Mouse (Mus musculus): ENCODE measurements around the gene Fndc3b.

Gene Fndc3b

DNA sequence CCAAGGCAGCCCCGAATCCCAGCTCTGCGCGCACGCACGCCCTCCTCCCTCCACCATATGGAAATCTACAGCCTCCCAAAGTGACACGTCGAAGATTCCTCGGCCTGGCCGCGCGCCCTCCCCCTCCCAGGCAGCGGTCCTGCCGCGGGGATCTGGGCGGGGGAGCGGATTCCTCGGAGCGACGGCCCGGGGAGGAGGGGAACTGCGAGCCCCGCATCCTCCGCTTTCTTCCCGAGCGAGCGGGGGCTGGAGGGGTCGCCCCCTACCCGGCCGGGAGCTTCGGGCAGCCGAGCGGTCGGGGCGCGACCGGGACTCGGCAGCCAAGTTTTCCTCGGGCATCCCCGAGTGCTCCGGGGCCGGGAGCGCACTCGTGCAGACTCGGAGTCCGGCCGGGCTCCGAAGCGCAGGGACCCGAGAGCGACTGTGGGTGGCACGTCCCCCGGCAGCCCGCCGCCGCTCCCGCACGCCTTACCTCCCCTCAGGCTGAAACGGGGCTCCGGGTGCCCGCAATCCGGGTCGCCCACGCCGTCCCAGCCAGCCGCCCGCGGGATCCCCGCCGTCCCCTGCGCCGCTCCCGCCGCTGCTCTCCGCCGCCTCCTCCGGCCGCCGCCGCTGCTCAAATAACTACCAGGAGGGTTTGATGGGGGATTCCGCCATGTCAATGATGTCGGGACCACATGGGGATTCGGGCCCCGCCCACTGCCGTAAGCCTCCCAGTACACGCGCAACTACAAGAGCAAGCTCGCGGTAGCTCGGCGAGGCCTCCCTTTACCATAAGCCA lies at the start of gene Fndc3b:
Gene Fndc3b (minus strand): TSS at position 660 of the 781 bp plus-strand sequence.
- DNase-seq (ENCODE audit: low read depth, low spot score): peak; percentile 86

DNA sequence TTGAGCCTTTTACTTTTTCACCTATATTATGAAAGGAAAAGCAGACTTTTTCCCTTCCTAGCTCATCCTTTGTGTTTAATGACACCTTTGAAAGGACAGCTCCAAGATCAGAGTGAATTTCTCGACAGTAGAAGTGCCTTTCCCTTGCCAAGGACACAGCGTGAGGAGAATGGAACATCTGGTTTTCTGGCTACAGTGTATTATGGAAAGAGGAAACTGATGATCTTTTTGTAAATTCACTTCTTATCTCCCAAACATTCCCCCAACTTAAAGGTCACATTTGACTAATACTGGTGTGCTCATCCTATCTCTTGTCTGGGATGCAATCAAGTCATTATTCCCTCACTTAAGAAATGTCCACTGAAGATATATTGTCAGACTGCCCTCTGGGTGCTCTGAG lies 49.2 kb upstream of the Fndc3b start:
- DNase-seq (ENCODE audit: low read depth, low spot score): no peak

DNA sequence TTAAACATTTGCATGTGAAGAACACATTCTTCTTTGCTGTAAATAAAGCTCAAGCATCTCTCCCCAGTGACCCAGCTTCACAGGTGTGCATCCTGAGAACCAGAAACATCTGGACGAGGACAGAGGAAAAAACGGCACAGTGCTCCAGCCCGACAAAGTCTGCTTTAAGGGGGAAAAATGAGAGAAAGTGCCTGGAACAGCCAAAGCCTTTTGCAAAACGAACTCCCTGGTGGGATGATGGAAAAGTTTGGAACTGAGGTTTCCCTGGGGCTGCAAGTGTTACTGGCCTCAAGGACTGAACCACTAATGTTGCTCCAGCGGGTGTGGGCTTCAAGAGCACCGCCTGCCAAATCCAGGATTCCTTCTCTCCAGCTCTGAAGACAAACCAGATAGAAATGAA lies 47.9 kb upstream of the Fndc3b start:
- DNase-seq (ENCODE audit: low read depth, low spot score): peak; percentile 81

DNA sequence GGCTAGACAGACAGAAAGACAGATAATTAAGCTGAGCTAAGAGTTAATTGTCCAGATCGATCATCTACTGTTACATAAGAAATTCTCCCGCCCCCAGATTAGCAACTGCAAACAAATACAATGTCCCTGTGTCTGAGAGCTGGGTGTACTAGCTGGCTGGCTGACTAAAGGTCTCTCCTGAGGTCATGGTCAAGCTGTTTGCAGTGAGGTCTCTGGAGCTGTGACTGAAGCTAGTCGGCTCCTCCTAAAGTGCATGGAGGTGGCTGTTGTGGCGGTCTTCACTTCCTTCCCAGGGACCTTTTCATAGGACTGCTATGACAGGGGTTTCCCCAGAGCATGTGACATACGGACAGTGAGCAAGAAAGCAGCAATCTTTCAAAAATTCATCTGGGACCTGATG lies 40.5 kb upstream of the Fndc3b start:
- DNase-seq (ENCODE audit: low read depth, low spot score): no peak

DNA sequence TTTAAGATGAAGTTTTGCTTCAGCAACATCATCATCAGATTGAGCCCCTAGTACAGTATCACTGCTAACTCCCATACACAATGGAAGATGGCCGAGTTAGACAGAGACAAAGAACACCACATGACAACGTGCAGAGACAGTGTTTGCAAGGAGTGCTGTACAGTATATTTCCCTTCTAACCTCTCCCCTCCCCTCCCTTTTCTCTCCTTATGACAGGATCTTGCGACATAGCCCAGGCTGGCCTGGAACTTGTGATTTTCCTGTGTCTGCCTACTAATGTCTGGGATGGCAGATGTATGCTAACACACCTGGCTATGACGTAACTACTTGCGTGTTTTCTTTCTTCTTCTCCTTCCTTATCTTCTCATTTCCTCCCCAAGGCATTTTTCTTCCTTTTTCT lies 40.0 kb upstream of the Fndc3b start:
- DNase-seq (ENCODE audit: low read depth, low spot score): no peak

DNA sequence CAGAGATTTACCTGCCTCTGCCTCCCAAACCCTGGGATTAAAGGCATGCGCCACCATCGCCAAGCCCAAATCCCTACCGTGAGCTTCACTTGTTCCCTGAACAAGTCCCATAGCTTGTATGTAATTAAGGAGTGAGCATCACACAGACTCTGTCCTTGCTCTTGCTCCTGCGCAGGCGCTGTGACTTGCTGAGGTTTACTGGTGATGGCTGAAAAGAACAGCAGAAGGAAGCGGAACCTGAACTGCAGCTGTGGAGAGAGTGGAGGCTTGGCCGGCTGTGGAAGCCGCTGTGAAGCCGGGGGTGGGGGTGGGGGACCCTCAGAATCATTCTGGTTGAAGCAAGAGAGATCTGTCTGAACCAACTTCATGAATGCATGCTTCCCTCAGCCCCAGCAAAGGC lies 34.5 kb upstream of the Fndc3b start:
- no peak for DNase-seq (ENCODE audit: low read depth, low spot score)

DNA sequence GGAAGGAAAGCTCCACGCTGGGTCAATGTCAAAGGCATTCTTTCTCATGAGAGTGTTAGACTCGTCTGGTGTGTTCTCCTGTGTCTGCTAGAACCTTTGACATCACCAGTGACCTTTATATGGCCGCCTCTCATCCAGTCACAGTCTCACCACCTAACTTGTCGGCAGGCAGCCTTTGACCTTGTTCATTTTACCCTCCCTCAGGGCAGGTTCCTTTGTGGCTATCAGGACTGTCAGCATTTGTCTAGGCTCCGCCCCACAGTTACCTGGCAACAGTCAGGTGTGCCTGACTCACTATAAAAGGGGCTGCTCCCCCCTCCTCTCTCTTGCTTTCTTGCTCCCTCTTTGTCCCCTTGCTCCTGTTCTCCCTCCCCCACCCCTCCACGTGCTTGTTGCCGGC lies 33.6 kb upstream of the Fndc3b start:
- no peak for DNase-seq (ENCODE audit: low read depth, low spot score)

DNA sequence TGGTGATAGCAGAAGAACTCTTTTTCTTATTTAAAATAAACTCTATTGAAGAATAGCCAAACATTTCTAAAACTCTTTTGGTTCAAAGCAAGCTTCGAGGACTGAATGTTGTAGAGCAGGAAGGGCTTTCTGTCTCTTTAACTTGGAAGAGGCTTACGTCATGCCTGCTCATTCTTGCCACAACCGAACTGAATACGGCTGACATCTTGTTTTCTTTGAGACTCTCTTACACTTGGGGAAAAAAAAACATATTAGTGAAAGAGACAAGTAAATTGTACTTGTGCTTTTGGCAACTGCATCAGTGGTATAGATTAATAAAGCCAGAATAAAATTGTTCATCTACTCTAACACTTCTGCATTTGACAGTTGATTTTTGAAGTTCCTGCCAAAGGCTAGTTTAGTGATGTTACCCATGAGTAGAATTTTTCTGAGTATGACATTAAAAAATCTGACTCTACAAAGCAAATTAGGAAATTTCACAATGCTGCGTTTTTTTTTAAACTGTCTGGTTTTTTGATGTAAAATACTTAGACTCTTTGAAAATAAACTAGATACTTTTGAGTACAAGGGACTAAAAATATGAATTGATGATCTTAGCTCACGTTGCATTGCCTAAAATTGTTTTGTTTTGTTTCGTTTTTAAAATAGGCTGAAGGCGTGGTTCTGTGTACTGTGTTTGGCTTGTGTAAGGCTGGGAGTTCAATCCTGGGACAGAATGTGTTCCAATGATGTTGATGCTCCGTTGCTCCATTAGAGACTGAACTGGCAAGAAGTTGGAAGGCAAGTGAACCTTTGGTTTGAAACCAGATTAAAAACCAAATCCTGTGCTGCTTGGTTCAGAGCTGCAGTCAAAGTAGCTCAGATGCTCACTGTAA lies 32.4 kb upstream of the Fndc3b start:
- no peak for DNase-seq (ENCODE audit: low read depth, low spot score)

DNA sequence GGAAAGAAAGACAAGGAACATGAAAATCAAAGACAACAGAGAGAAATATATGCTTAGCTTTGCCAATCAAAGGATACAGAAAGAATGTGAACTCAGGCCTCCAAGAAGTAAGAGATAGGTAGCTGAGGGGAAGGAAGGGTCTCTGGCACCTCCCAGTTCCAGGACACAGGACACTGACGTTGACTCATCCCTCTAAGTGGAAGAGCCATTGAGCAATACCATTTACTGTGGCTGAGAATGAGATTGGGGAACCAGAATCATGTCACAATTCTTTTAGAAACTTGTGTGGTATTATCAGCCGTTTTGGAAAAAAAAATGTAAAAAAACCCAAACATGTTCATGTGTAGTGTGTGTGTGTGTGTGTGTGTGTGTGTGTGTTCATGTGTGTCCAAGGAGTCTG lies 31.0 kb upstream of the Fndc3b start:
- no peak for DNase-seq (ENCODE audit: low read depth, low spot score)

DNA sequence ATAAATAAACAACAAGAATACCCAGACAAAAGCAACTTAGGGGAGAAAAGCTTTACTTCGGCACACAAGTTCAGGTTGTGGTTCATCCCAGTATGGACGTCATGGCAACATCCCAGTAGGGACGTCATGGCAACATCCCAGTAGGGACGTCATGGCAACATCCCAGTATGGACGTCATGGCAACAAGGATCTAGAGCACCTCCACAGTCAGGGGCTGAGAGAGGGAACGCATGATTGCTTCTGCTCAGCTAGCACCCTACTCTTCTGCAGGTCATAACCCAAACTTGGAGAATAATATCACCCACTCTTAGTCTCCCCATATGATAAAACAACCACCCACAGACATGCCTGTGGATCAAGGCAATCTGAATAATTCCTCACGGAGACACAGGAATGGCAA lies 29.0 kb upstream of the Fndc3b start:
- no peak for DNase-seq (ENCODE audit: low read depth, low spot score)

DNA sequence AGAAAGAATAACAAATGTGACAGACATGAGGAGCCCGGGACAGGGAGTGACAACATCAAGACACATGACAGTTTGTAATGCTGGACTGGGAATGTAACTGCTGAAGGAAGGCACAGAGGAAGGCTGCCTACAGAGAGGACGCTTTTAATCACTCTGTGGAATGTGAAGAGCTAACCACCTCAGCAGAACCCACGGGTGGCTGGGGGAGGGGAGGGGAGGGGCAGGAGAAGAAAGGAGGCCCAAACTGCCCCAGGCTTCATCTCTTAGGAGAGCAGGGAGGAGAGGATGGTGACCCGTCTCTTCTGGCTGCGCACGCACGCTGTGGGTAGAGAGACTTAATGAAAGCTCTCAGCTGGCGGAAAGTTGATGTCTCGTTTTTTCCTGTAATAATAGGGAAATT lies 25.1 kb upstream of the Fndc3b start:
- DNase-seq (ENCODE audit: low read depth, low spot score): no peak

DNA sequence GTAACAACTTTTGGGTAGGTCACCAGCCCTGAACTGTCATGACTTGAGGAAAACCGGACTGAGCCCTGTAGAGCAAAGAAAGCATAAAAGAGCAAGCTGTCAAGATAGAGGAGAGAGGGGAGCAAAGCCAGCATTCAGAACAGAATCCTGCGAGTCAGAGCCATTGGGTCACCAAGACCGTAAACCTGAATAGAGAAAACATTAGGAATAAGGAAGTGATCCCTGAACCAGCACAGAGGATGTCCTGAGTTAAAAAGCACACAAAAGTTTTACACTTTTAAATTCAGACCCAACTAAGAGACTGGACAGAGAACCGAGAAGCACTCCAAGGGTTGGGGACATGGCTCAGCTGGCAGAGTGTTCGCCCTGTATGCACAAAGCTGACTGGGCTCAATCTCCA lies 24.0 kb upstream of the Fndc3b start:
- no peak for DNase-seq (ENCODE audit: low read depth, low spot score)

DNA sequence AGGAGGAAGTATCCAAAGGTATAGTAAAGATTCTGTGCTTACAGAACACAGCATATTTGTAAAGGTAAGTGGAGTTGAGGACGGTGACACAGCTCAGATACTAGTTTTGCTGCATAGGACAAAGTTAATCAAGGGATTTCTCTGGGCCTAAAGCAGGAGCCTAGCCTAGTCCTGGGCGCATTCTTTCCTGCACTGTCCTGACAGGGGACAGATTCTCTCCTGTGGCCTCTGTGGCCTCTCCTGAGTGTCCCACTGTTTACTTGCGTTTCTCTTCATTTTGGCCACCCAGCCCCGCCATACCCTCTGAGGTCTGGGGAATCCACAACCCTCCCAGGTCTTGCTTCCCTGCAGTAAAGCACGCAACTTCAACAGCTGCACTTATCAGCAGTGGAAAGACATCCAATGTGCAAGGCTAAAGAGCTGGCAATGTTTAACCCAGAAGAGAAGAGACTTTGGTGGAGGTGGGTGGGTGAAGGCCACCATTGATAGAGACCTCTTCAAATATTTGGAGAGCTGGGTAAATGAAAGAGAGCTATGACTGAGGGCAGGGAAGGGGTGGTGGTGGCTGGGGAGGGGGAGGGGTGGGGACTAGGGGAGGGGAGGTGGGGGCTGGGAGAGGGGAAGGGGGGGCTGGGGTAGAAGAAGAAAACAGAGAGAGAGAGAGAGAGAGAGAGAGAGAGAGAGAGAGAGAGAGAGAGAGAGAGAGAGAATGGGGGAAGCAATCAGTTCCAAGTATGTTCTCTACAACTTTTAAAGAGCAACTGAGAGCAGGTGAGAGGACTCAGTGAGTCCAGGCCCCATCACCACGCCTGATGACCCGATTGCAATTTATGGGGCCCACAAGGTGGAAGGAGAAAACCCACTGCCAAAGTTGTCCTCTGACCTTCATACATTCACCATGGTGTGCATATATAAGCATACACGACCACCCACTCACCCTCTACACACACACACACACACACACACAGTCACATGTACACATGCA lies 18.0 kb upstream of the Fndc3b start:
- no peak for DNase-seq (ENCODE audit: low read depth, low spot score)

DNA sequence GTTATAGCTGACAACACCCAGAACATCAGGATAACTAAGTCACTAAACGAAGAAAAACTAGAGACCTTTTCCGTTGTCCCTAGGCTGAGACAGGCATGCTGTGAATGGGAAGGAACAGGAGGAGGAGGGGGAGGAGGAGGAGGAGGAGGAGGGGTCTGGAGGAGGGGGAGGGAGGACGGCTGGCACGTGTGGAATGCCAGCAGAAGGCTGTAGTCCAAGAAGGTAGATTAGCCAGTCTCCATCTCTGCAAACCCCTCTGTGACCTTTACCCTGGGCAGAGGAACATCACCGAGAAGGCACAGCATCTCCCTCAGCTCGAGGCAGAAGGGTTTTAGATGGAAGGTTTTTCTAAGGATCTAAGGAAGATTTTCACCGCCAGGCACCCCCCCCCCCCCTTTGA lies 17.1 kb upstream of the Fndc3b start:
- no peak for DNase-seq (ENCODE audit: low read depth, low spot score)

DNA sequence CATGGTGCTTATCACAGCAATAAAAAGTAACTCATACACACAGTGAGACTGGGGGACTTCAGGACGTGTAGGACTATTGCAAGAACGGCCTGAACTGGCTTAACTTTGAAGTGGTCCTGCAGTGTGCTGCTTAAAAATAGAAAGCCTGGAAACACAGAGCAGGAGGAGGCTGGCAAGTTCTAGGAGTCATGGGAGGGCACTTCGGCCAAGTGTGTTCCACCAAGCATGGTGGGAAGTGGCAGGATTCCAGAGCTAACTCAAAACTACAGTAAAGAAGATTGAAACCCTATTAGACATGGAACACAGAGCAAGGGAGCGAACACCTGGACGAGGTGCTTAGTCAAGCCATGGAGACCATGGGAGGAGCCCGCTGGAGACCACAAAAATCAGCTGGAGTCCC lies 14.6 kb upstream of the Fndc3b start:
- no peak for DNase-seq (ENCODE audit: low read depth, low spot score)

DNA sequence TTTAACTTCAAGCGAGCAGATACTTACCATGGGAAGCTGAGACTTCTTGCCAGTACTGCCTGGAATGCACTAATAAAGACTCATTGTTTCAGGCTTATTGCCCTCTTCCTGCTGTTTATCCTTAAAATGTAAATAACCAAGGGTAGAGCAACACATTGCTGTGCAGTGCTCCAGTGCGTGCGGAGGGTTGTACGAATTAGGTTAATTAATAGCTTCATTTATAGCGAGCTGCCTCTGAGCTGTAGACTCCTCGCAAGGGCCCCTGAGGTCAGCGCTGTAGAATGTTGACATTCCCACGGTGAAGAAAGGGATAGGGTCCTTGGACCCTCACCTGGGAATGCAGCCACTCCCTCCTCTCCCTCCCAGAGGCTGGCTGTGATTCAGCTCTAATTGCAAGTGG lies 13.1 kb upstream of the Fndc3b start:
- DNase-seq (ENCODE audit: low read depth, low spot score): no peak

DNA sequence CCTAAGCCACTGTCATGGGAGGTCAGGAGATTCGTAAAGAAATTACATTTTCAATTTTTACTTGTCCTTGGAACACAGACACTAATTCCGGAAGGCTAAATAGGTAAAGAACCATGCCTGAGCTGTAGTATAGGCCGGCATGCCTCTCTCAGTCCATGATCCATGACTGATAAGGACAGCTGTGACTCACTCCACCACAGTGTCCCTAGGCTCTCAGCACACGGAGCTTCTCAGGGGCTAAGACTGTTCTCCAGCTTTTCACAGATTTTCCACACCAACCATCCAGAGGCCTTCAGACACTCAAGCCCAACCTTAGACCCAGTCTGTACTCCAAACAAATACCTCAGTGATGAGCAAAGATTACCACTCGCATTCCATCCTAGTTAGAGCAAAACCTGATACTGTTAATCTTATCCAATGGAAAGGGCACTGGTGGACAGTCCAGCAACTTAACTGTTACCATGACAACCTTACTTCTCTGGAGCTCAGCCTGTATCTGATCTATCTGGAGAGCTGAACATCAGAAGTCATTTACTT lies 7.8 kb upstream of the Fndc3b start:
- DNase-seq (ENCODE audit: low read depth, low spot score): no peak

DNA sequence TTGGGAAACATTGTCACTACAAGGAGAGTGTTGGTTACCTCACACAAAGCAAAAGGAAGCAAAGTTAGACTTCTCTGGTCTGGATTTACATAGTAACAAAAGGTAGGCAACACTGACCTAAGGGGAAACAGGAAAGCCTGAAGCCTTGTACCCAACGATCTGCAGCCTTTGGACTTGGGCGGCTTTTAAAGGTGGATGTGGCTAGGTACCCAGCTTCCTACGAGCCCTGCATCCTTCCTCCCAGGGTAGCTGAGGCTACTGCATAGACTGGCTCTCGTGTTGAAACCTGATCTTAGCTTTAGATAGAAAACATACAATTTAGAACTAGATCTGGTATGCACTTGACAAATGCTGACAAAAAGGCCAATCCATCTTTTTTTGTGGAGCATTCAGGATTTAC lies 2.9 kb upstream of the Fndc3b start:
- DNase-seq (ENCODE audit: low read depth, low spot score): no peak

DNA sequence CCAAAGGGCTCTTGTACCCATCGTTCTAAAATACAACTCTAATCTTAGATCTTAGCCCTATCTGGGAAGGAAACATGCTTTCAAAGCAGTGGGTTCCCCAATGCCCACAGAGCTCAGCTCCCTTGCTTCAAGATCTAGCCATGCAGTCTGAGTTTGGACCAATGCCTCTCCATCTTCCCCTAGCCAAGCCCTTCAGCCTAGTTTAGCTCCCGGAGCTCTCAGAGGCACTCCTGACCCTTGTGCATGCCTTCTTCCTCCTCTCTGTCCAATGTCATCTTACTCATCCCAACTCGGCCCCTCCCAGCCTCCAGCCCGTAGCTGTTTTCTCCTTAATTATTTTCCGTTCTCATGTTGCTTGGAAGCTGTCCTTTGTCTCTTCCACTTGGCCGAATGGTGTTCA lies 1.3 kb upstream of the Fndc3b start:
- no peak for DNase-seq (ENCODE audit: low read depth, low spot score)

DNA sequence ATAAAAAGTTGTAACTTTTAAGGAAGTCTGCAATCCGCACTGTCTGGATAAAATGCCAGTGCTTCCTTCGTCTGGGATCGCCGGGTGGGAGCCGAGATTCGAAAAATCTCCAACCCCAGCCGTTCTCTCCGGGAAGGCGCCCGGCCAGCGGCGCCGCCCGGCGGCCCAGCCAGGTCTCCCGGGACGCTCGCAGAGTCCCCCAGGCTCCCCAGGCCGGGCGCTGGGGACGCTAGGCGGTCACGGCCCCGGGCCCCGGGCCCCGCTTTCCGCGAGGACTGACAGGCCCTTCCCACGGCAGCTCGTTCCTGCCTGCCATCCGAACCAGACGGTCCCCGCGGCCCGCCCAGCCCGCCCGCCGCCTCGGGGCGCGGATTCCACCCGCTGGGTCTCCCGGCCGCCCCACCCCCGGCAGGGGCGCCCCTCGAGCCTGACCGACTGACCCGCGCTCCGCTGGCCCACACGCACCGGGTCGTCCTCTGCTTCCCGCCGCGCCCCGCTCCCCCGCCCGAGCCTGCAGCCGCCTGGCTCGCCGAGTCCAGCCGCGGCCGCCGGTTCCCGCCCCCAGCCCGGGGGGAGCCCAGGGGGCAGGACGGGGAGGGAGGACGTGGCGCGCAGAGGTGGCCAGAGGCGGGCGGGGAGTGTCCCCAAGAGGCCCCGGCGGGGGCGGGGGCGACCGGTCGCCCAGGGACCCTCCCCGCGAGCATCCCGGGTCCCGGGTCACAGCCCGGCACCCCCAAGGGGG lies 1.0 kb downstream of the Fndc3b start:
- peak; percentile 41 for DNase-seq (ENCODE audit: low read depth, low spot score)

All from skeletal muscle tissue, adult 2 months (tissue).